Mouse (Mus musculus): ENCODE results near the gene 1700030J22Rik. TPM values are rescaled to one million over a fixed set of nuclear protein-coding genes. Genes with fewer than 3 reads are reported as not detected.

Gene 1700030J22Rik
- total RNA-seq, 2 experiments from 2014 or later: not detected

Other genes with a start within 250 kb of the 1700030J22Rik start
- 2.0 and 4.1 TPM in 2 replicates for gene Cdyl2, start 246.0 kb downstream of the 1700030J22Rik start, total RNA-seq (2015)
- gene Cdyl2, start 246.0 kb downstream of the 1700030J22Rik start, total RNA-seq (2017): 5.8 and 5.9 TPM in 2 replicates
- gene Cmc2, start 57.5 kb downstream of the 1700030J22Rik start, total RNA-seq (2015): 34.4 and 41.4 TPM in 2 replicates
- gene Cmc2, start 57.5 kb downstream of the 1700030J22Rik start, total RNA-seq (2017): 70.7 and 79.0 TPM in 2 replicates
- 47.2 and 48.4 TPM in 2 replicates for gene Cenpn, start 57.2 kb downstream of the 1700030J22Rik start, total RNA-seq (2015)
- gene Cenpn, start 57.2 kb downstream of the 1700030J22Rik start, total RNA-seq (2017): 32.0 and 32.2 TPM in 2 replicates
- gene Atmin, start 35.6 kb downstream of the 1700030J22Rik start, total RNA-seq (2015): 11.4 and 14.3 TPM in 2 replicates
- 10.8 and 11.1 TPM in 2 replicates for gene Atmin, start 35.6 kb downstream of the 1700030J22Rik start, total RNA-seq (2017)
- 52.1 and 59.5 TPM in 2 replicates for gene Gcsh, start 14.6 kb upstream of the 1700030J22Rik start, total RNA-seq (2015)
- 64.6 and 71.7 TPM in 2 replicates for gene Gcsh, start 14.6 kb upstream of the 1700030J22Rik start, total RNA-seq (2017)
- gene Pkd1l2, start 103.5 kb upstream of the 1700030J22Rik start, total RNA-seq (2015): 0.07 and 0.39 TPM in 2 replicates
- 0.17 TPM in 2 replicates for gene Pkd1l2, start 103.5 kb upstream of the 1700030J22Rik start, total RNA-seq (2017)
- gene Bco1, start 116.9 kb upstream of the 1700030J22Rik start, total RNA-seq (2015): 0.61 and 0.62 TPM in 2 replicates
- gene Bco1, start 116.9 kb upstream of the 1700030J22Rik start, total RNA-seq (2017): 0.54 and 0.95 TPM in 2 replicates
- gene Gan, start 179.2 kb upstream of the 1700030J22Rik start, total RNA-seq (2015): 4.2 and 4.7 TPM in 2 replicates
- gene Gan, start 179.2 kb upstream of the 1700030J22Rik start, total RNA-seq (2017): 3.3 and 3.9 TPM in 2 replicates